In genomic region chr15:93519836-93520826, GRCm38 (mm10) we compare ENCODE assay signal across 8 mouse cellular contexts.
DNase-seq lines count a peak whose midpoint lies in the region; ATAC-seq lines count a peak whose summit lies in the region.

No protein-coding gene starts in this region.

- no peak for ATAC-seq in neural tube, embryonic 11.5 days (ENCODE audit: insufficient read depth, low FRiP score, low TSS enrichment)

- H3K4me3 ChIP-seq in neural tube, embryonic 11.5 days (ENCODE audit: low read depth, low read length): peak overlapping the region; percentile 73
- peak overlapping the region; percentile 89 for H3K4me3 ChIP-seq in heart, embryonic 10.5 days
- peak overlapping the region; percentile 66 for H3K4me3 ChIP-seq in limb, embryonic 10.5 days

- WGBS in neural tube, embryonic 11.5 days: 8% methylated on average over 17 of the region's 17 CpGs
- WGBS in heart, embryonic 10.5 days: 3% methylated on average over 17 of the region's 17 CpGs
- 5% methylated on average over 17 of the region's 17 CpGs for WGBS in limb, embryonic 10.5 days

- peaks cover 2% of the 10 kb centered on the region; the same call in 1 of the 2 replicates for H3K27me3 ChIP-seq in neural tube, embryonic 11.5 days (ENCODE audit: control insufficient read depth, insufficient read depth, low read length)
- H3K27me3 ChIP-seq in heart, embryonic 10.5 days (ENCODE audit: insufficient read depth, poor library complexity, severe bottlenecking): no peaks in the 10 kb centered on the region
- H3K27me3 ChIP-seq in limb, embryonic 10.5 days (ENCODE audit: low read depth, poor library complexity, severe bottlenecking): peaks cover 37% of the 10 kb centered on the region

- H3K9me3 ChIP-seq in neural tube, embryonic 11.5 days (ENCODE audit: control insufficient read depth, low read length): no peaks in the 10 kb centered on the region
- H3K9me3 ChIP-seq in heart, embryonic 10.5 days: no peaks in the 10 kb centered on the region
- H3K9me3 ChIP-seq in limb, embryonic 10.5 days (replicated peaks): no peaks in the 10 kb centered on the region

- DNase-seq in neural tube, embryonic 11.5 days (ENCODE audit: low spot score): peak; percentile 45
- DNase-seq in neural tube, embryonic 10.5 days (ENCODE audit: extremely low spot score, low spot score): no peak
- DNase-seq in heart, embryonic 10.5 days (ENCODE audit: low spot score): peak; percentile 85
- no peak for DNase-seq in limb, embryonic 10.5 days (ENCODE audit: low spot score)
- peak; percentile 8 for DNase-seq in naive thymus-derived CD4-positive, alpha-beta T cell, adult 2 months (ENCODE audit: low read depth)
- DNase-seq in urinary bladder, postnatal 4 days (ENCODE audit: low spot score in 2 of 2): no peak
- no peak for DNase-seq in spleen, postnatal 10 days (ENCODE audit: low spot score in 2 of 2)
- DNase-seq in right cerebral cortex, adult 2 months (ENCODE audit: low spot score in 2 of 2): no peak

- H3K4me1 ChIP-seq in neural tube, embryonic 11.5 days (ENCODE audit: control insufficient read depth, insufficient read depth, low read length): peaks cover 18% of the 10 kb centered on the region; the same call in 1 of the 2 replicates
- H3K4me1 ChIP-seq in heart, embryonic 10.5 days: peaks cover 65% of the 10 kb centered on the region
- H3K4me1 ChIP-seq in limb, embryonic 10.5 days: peaks cover 68% of the 10 kb centered on the region

- no peak overlapping the region; the same call in 1 of the 2 replicates for H3K9ac ChIP-seq in neural tube, embryonic 11.5 days (ENCODE audit: low read length)

- peak overlapping the region; percentile 95 for H3K4me2 ChIP-seq in neural tube, embryonic 11.5 days (ENCODE audit: low read depth)

- H3K36me3 ChIP-seq in neural tube, embryonic 11.5 days (ENCODE audit: control insufficient read depth, insufficient read depth, low read length): no peaks in the 10 kb centered on the region
- no peaks in the 10 kb centered on the region for H3K36me3 ChIP-seq in heart, embryonic 10.5 days
- H3K36me3 ChIP-seq in limb, embryonic 10.5 days: peaks cover 4% of the 10 kb centered on the region; the same call in 1 of the 2 replicates

- H3K27ac ChIP-seq in neural tube, embryonic 11.5 days (ENCODE audit: low read depth, low read length): peak overlapping the region; percentile 68
- peak overlapping the region; percentile 97 for H3K27ac ChIP-seq in heart, embryonic 10.5 days
- H3K27ac ChIP-seq in limb, embryonic 10.5 days: peak overlapping the region; percentile 90

Comparison
In these comparisons a context has a peak if more than half of its experiments do, and no peak if none do; other contexts are left out.
1. DNase-seq: peak in neural tube, embryonic 11.5 days (single experiment), heart, embryonic 10.5 days (single experiment) and naive thymus-derived CD4-positive, alpha-beta T cell, adult 2 months (single experiment); none in neural tube, embryonic 10.5 days (single experiment), limb, embryonic 10.5 days (single experiment), urinary bladder, postnatal 4 days (0 of 2), spleen, postnatal 10 days (0 of 2) and right cerebral cortex, adult 2 months (0 of 2).
2. Peak in every context shown above with its lines, with median percentiles within 50 percentile points of each other: H3K27ac ChIP-seq and H3K4me3 ChIP-seq.